Mouse (Mus musculus): ENCODE measurements around the gene Pfas. TPM values are rescaled to one million over a fixed set of nuclear protein-coding genes. Genes with fewer than 3 reads are reported as not detected.
"Not testable (repeated sequence)": the region's sequence is repeated elsewhere in the genome, so short reads cannot be mapped to it uniquely, and the experiment has no call there.

The Pfas gene
- polyA plus RNA-seq, 1 experiment from 2014 or later, result 16.8 TPM

DNA sequence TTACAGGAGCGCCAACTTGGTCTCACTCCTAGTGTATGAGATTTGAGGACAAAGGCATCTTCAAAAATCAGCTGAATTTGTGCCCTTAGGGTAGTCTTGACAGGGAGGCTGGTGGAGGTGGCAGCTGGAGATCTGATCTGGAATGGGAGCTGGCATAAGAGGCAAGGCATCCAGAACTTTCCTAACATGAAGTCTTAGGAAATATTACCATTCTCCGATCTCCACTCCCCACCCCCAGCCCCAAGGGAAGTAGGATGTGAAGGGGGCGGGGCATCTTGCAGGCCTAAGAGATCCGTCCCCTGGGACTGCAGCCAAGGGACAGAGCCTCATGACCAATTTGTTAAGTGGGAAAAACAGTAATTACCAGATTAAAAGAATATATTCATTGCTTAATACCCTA, 38.0 kb downstream of the Pfas start:
- H3K4me2 ChIP-seq (ENCODE audit: low read length), result no peak overlapping the region
- H3K9me3 ChIP-seq (replicated peaks; ENCODE audit: control insufficient read depth, low read length, poor library complexity, severe bottlenecking), result no peaks in the 10 kb centered on the region
- no peak for ATAC-seq
- no peak overlapping the region for H3K9ac ChIP-seq (ENCODE audit: low read depth, low read length)
- no peak overlapping the region for H3K27ac ChIP-seq (ENCODE audit: low read length)
- peaks cover 16% of the 10 kb centered on the region for H3K4me1 ChIP-seq (ENCODE audit: control insufficient read depth, insufficient read depth, low read length)
- no peak overlapping the region for H3K4me3 ChIP-seq (ENCODE audit: low read depth, low read length)
- no peaks in the 10 kb centered on the region for H3K27me3 ChIP-seq (ENCODE audit: control insufficient read depth, insufficient read depth, low read depth, low read length)
- 70% methylated on average over 4 of the region's 4 CpGs for WGBS
- H3K36me3 ChIP-seq (ENCODE audit: control insufficient read depth, insufficient read depth, low read length), result no peaks in the 10 kb centered on the region

DNA sequence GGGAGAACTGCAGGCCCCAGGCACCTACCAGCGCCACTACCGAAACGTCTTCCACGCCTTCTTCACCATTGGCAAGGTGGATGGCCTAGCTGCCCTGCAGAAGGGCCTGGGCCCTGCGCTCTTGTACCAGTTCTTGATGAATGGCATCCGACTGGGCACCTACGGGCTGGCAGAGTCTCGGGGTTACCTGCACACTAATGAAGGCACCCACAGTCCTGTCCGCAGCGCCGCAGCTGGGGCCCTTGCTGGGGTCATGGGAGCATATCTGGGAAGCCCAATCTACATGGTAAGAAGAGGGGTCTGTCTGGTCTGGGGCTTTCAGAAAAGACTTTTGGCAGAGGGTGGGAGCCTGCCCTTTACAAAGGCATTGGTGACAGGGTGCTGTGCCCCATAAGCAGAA, 39.5 kb downstream of the Pfas start:
- no peak for ATAC-seq
- no peaks in the 10 kb centered on the region for H3K9me3 ChIP-seq (replicated peaks; ENCODE audit: control insufficient read depth, low read length, poor library complexity, severe bottlenecking)
- WGBS, result 86% methylated on average over 11 of the region's 11 CpGs
- H3K36me3 ChIP-seq (ENCODE audit: control insufficient read depth, insufficient read depth, low read length), result no peaks in the 10 kb centered on the region
- peak overlapping the region; percentile 62 for H3K4me2 ChIP-seq (ENCODE audit: low read length)
- H3K9ac ChIP-seq (ENCODE audit: low read depth, low read length), result no peak overlapping the region
- H3K27ac ChIP-seq (ENCODE audit: low read length), result no peak overlapping the region
- no peaks in the 10 kb centered on the region for H3K27me3 ChIP-seq (ENCODE audit: control insufficient read depth, insufficient read depth, low read depth, low read length)
- peaks cover 13% of the 10 kb centered on the region for H3K4me1 ChIP-seq (ENCODE audit: control insufficient read depth, insufficient read depth, low read length)
- no peak overlapping the region for H3K4me3 ChIP-seq (ENCODE audit: low read depth, low read length)

DNA sequence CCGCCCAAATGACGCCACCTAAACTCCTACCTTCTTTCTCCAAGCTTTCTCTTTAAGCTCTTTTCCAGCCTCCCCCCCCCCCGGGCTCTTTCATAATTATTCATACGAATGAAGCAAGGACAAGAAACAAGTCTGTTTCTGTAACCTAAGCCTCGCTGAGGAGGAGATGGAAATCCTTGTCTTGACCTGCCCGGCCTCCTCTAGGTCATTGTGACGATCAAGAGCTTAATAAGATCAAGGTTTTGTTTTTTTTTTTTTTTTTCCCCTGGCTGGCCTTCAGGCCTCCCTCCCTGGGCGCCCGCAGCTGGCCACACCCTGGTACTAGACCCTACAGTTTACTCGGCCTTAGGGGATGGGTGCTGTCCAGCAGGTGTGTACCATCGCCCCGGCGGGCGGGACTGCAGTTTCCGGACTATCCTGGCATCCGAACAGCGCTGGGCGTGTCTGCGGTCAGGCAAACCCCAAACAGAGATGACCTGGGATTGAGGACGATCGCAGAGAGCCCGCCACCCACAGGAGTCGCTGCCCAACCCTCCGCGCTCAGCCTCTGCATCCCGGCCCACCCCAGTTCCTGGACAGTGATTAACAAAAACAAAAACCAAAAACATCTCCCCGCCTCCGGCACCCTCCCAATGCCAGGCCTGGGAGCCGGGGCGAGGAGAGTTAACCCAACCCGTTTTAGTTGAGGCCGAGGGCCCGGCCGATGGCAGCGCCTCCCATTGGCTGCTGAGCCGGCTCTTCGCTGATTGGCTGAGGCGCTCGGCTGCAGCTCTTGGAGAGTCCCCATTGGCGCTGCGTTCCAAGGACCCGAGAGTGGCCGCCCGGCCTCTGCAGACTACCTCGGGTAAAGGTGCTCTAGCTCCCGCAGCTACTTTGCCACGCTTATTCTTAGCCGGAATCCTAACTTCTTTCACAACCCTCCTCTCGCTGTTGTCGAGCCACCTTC, 40.6 kb downstream of the Pfas start, which contains the start of gene Slc25a35:
Gene Slc25a35 (plus strand): TSS at position 795 of the 946 bp plus-strand sequence.
- H3K4me2 ChIP-seq (ENCODE audit: low read length), result peak within 1 kb of the TSS; percentile 62
- peaks cover 11% of the 10 kb centered on the region for H3K4me1 ChIP-seq (ENCODE audit: control insufficient read depth, insufficient read depth, low read length)
- H3K9me3 ChIP-seq (replicated peaks; ENCODE audit: control insufficient read depth, low read length, poor library complexity, severe bottlenecking), result no peaks in the 10 kb centered on the region
- H3K27me3 ChIP-seq (ENCODE audit: control insufficient read depth, insufficient read depth, low read depth, low read length), result no peaks in the 10 kb centered on the region
- peak; percentile 97 for ATAC-seq
- H3K36me3 ChIP-seq (ENCODE audit: control insufficient read depth, insufficient read depth, low read length), result no peaks in the 10 kb centered on the region
- WGBS, result under 1% methylated on average over 50 of the region's 50 CpGs
- peak within 1 kb of the TSS; percentile 60 for H3K4me3 ChIP-seq (ENCODE audit: low read depth, low read length)
- H3K9ac ChIP-seq (ENCODE audit: low read depth, low read length), result peak within 1 kb of the TSS; percentile 71
- peak within 1 kb of the TSS; percentile 51 for H3K27ac ChIP-seq (ENCODE audit: low read length)

DNA sequence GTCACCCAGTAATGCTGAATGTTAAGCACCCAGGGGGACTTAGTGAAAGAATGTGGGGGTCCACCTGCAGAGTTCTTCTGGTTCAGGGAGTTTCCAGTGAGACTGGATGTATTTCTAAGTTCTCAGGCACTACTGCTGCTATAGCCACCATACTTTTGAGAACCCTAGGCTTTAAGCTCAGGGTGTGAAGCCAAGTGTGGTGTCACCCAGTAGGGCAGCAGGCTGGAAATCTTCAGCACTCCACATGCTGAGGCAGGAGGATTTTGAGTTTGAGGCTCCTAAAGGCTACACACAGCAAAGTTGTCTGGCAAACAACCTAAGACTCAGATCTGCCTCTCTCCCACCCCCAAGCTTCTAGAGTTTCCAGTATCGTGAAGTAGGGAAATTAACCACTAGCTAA, 41.7 kb downstream of the Pfas start:
- Histone ChIP-seq H3K4me2 (ENCODE audit: low read length) (no peak overlapping the region; the same call in 1 of the 2 replicates), H3K36me3 (ENCODE audit: control insufficient read depth, insufficient read depth, low read length) (no peaks in the 10 kb centered on the region), H3K27me3 (ENCODE audit: control insufficient read depth, insufficient read depth, low read depth, low read length) (no peaks in the 10 kb centered on the region), H3K4me1 (ENCODE audit: control insufficient read depth, insufficient read depth, low read length) (peaks cover 11% of the 10 kb centered on the region), H3K27ac (ENCODE audit: low read length) (no peak overlapping the region), H3K9ac (ENCODE audit: low read depth, low read length) (no peak overlapping the region), H3K4me3 (ENCODE audit: low read depth, low read length) (no peak overlapping the region), H3K9me3 (replicated peaks; ENCODE audit: control insufficient read depth, low read length, poor library complexity, severe bottlenecking) (no peaks in the 10 kb centered on the region)
- WGBS, result 82% methylated on average over 1 of the region's 1 CpGs
- no peak for ATAC-seq

DNA sequence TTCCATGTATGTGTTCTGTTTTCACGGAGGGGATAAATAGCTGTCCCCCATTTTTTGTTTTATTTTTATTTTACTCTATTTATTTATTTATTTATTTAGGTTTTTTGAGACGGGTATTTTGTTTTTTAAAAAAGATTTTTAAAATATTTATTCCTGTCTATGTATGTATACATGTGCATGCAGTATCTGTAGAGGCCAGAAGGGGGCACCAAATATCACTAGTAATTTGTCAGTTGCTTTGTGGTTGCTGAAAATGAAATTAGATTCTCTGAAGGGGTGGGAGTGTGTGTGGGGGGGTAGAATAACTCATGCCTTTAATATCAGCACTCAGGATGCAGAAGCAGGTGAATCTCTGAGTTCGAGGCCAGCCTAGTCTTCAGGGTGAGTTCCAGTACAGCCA, 42.4 kb downstream of the Pfas start:
- WGBS, result 37% methylated on average over 3 of the region's 3 CpGs
- no peaks in the 10 kb centered on the region for H3K27me3 ChIP-seq (ENCODE audit: control insufficient read depth, insufficient read depth, low read depth, low read length)
- peaks cover 11% of the 10 kb centered on the region for H3K4me1 ChIP-seq (ENCODE audit: control insufficient read depth, insufficient read depth, low read length)
- H3K4me2 ChIP-seq (ENCODE audit: low read length), result no peak overlapping the region
- no peaks in the 10 kb centered on the region for H3K36me3 ChIP-seq (ENCODE audit: control insufficient read depth, insufficient read depth, low read length)
- H3K9me3 ChIP-seq (replicated peaks; ENCODE audit: control insufficient read depth, low read length, poor library complexity, severe bottlenecking), result no peaks in the 10 kb centered on the region
- no peak for ATAC-seq
- no peak overlapping the region for H3K9ac ChIP-seq (ENCODE audit: low read depth, low read length)
- H3K27ac ChIP-seq (ENCODE audit: low read length), result no peak overlapping the region
- H3K4me3 ChIP-seq (ENCODE audit: low read depth, low read length), result no peak overlapping the region

DNA sequence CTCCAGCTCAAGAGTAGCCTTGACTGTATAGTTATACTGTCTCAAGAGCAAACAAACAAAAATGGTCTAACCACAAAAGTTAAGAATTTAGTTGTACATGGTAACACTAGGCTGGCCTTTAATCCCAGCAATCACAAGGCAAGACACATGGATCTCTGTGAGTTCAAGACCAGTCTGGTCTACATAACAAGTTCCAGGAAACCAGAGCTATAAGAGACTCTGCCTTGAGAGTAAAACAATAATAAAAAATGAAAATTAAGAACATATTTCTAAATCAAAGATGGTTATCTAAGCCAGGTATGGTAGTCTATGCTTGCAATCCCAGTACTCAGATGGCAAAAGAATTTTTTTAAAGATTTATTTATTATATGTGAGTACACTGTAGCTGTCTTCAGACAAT, 43.2 kb downstream of the Pfas start:
- Histone ChIP-seq H3K9me3 (replicated peaks; ENCODE audit: control insufficient read depth, low read length, poor library complexity, severe bottlenecking) (no peaks in the 10 kb centered on the region), H3K4me1 (ENCODE audit: control insufficient read depth, insufficient read depth, low read length) (peaks cover 11% of the 10 kb centered on the region), H3K27ac (ENCODE audit: low read length) (no peak overlapping the region), H3K9ac (ENCODE audit: low read depth, low read length) (no peak overlapping the region), H3K36me3 (ENCODE audit: control insufficient read depth, insufficient read depth, low read length) (no peaks in the 10 kb centered on the region), H3K4me3 (ENCODE audit: low read depth, low read length) (no peak overlapping the region), H3K4me2 (ENCODE audit: low read length) (no peak overlapping the region), H3K27me3 (ENCODE audit: control insufficient read depth, insufficient read depth, low read depth, low read length) (no peaks in the 10 kb centered on the region)
- no peak for ATAC-seq

DNA sequence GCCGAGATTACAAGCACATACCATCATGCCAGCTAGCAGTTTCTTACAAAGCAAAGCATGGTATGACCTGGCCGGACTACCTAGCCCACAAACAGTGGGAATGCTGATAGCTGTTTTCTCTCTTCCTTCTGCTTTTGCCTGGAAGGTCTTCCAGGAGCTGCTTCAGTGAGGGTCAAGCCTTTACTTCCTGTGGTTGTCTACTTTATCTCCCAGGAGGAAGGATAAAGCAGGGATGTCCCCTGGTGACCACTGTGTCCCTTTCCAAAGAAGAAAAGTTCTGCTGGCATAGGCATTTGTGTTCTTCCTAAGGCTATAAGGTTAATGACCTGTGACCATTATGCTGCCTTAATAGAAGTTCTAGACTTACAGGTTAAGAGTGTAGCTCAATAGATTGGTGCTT, 44.9 kb downstream of the Pfas start:
- H3K9ac ChIP-seq (ENCODE audit: low read depth, low read length), result no peak overlapping the region
- no peaks in the 10 kb centered on the region for H3K9me3 ChIP-seq (replicated peaks; ENCODE audit: control insufficient read depth, low read length, poor library complexity, severe bottlenecking)
- peaks cover 7% of the 10 kb centered on the region for H3K4me1 ChIP-seq (ENCODE audit: control insufficient read depth, insufficient read depth, low read length)
- no peaks in the 10 kb centered on the region for H3K27me3 ChIP-seq (ENCODE audit: control insufficient read depth, insufficient read depth, low read depth, low read length)
- no peak overlapping the region for H3K27ac ChIP-seq (ENCODE audit: low read length)
- H3K4me2 ChIP-seq (ENCODE audit: low read length), result no peak overlapping the region
- no peaks in the 10 kb centered on the region for H3K36me3 ChIP-seq (ENCODE audit: control insufficient read depth, insufficient read depth, low read length)
- 82% methylated on average over 2 of the region's 2 CpGs for WGBS
- ATAC-seq, result no peak
- no peak overlapping the region for H3K4me3 ChIP-seq (ENCODE audit: low read depth, low read length)

DNA sequence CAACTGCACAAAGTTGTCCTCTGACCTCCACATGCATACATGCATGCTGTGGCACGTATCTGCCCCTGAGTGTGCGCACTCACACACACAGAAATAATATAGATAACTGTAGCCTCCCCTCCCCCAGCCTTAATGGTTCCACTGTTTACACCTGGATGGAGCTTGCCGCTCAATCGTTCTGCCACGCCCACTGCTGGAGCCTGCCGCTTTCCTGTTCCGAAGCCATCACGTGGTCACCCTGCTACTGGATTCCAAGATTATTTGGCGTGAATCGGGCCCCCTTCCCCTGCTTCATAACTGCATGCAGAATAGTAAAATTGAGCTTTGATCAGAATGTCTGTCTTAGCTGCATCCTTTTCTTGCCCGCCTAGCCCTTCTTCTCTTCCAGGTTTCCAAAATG, 46.1 kb downstream of the Pfas start:
- 28% methylated on average over 11 of the region's 11 CpGs for WGBS
- not testable (repeated sequence) for H3K27ac ChIP-seq (ENCODE audit: low read length)

DNA sequence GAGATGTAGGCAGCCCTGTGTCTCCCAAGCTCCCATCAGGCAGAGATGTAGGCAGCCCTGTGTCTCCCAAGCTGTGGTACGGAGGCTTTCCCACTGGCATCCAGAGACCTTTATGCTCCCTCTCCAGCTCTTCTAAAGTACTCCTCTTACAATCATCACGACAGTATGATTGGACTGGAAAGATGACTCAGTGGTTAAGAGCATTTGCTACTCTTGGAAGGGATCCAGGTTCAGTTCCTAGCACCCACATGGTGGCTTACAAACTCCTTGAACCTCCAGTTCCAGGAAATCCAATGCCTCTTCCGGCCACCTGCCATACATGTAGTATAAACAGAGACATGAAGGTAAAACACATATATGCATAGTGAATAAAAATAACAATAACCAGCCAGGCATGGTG, 46.7 kb downstream of the Pfas start:
- no peaks in the 10 kb centered on the region for H3K4me1 ChIP-seq (ENCODE audit: control insufficient read depth, insufficient read depth, low read length)
- no peak overlapping the region for H3K9ac ChIP-seq (ENCODE audit: low read depth, low read length)
- no peak overlapping the region for H3K4me2 ChIP-seq (ENCODE audit: low read length)
- H3K9me3 ChIP-seq (replicated peaks; ENCODE audit: control insufficient read depth, low read length, poor library complexity, severe bottlenecking), result no peaks in the 10 kb centered on the region
- peaks cover 1% of the 10 kb centered on the region; the same call in 1 of the 2 replicates for H3K27me3 ChIP-seq (ENCODE audit: control insufficient read depth, insufficient read depth, low read depth, low read length)
- WGBS, result 86% methylated on average over 3 of the region's 3 CpGs
- ATAC-seq, result no peak
- no peaks in the 10 kb centered on the region for H3K36me3 ChIP-seq (ENCODE audit: control insufficient read depth, insufficient read depth, low read length)
- no peak overlapping the region for H3K4me3 ChIP-seq (ENCODE audit: low read depth, low read length)
- no peak overlapping the region for H3K27ac ChIP-seq (ENCODE audit: low read length)

More for the DNA sequence above, 46.1 kb downstream of the Pfas start:
- H3K4me1 ChIP-seq (ENCODE audit: control insufficient read depth, insufficient read depth, low read length); H3K9me3 ChIP-seq (replicated peaks; ENCODE audit: control insufficient read depth, low read length, poor library complexity, severe bottlenecking); H3K27me3 ChIP-seq (ENCODE audit: control insufficient read depth, insufficient read depth, low read depth, low read length); H3K4me2 ChIP-seq (ENCODE audit: low read length); H3K36me3 ChIP-seq (ENCODE audit: control insufficient read depth, insufficient read depth, low read length); ATAC-seq; H3K9ac ChIP-seq (ENCODE audit: low read depth, low read length); H3K4me3 ChIP-seq (ENCODE audit: low read depth, low read length): not testable (repeated sequence)

Data from midbrain, embryonic 16.5 days (tissue).